Comparison of ENCODE assay signal across 8 mouse cellular contexts in genomic region chr4:148625010-148625409, GRCm38 (mm10). TPM values are rescaled to one million over a fixed set of nuclear protein-coding genes. Genes with fewer than 3 reads are reported as not detected.
DNase-seq lines count a peak whose midpoint lies in the region; ATAC-seq and TF ChIP-seq lines count a peak whose summit lies in the region.

No protein-coding gene starts in this region.

- H3K27ac ChIP-seq in liver, adult 2 months (replicated peaks; ENCODE audit: insufficient read depth, low read depth, low read length): no peak overlapping the region
- H3K27ac ChIP-seq in embryonic facial prominence, embryonic 15.5 days (replicated peaks): no peak overlapping the region
- no peak overlapping the region for H3K27ac ChIP-seq in limb, embryonic 11.5 days (replicated peaks; ENCODE audit: low read depth, low read length)
- no peak overlapping the region for H3K27ac ChIP-seq in neural tube, embryonic 15.5 days (replicated peaks)

- ATAC-seq in embryonic facial prominence, embryonic 15.5 days (ENCODE audit: insufficient number of reproducible peaks, low FRiP score, low TSS enrichment, low read depth): no peak
- no peak for ATAC-seq in limb, embryonic 11.5 days (ENCODE audit: insufficient number of reproducible peaks, low FRiP score, low TSS enrichment, low read depth)
- ATAC-seq in neural tube, embryonic 15.5 days (ENCODE audit: low FRiP score): no peak

- peak overlapping the region; percentile 75 for H3K4me2 ChIP-seq in embryonic facial prominence, embryonic 15.5 days (replicated peaks)
- peak overlapping the region; percentile 28 for H3K4me2 ChIP-seq in limb, embryonic 11.5 days (ENCODE audit: low read depth, severe bottlenecking)
- H3K4me2 ChIP-seq in neural tube, embryonic 15.5 days: peak overlapping the region; percentile 95

- H3K9ac ChIP-seq in liver, adult 2 months (ENCODE audit: low read depth, low read length): peak overlapping the region; percentile 18; the same call in 1 of the 2 replicates
- no peak overlapping the region for H3K9ac ChIP-seq in embryonic facial prominence, embryonic 15.5 days
- no peak overlapping the region for H3K9ac ChIP-seq in limb, embryonic 11.5 days (ENCODE audit: low read length)
- H3K9ac ChIP-seq in neural tube, embryonic 15.5 days (replicated peaks): no peak overlapping the region

- H3K36me3 ChIP-seq in liver, adult 2 months (ENCODE audit: control insufficient read depth, insufficient read depth, low read length): peaks cover 34% of the 10 kb centered on the region
- peaks cover 46% of the 10 kb centered on the region for H3K36me3 ChIP-seq in embryonic facial prominence, embryonic 15.5 days
- H3K36me3 ChIP-seq in limb, embryonic 11.5 days (ENCODE audit: control insufficient read depth, insufficient read depth, low read length): peaks cover 28% of the 10 kb centered on the region
- H3K36me3 ChIP-seq in neural tube, embryonic 15.5 days: peaks cover 45% of the 10 kb centered on the region

- H3K79me2 ChIP-seq in liver, adult 2 months (ENCODE audit: control insufficient read depth, insufficient read depth, low read length): peaks cover 23% of the 10 kb centered on the region; the same call in 1 of the 2 replicates

- WGBS in liver, adult 2 months: 70% methylated on average over 10 of the region's 10 CpGs
- 72% methylated on average over 10 of the region's 10 CpGs for WGBS in embryonic facial prominence, embryonic 15.5 days
- 89% methylated on average over 10 of the region's 10 CpGs for WGBS in limb, embryonic 11.5 days
- WGBS in neural tube, embryonic 15.5 days: 83% methylated on average over 10 of the region's 10 CpGs

- H3K9me3 ChIP-seq in embryonic facial prominence, embryonic 15.5 days (replicated peaks): no peaks in the 10 kb centered on the region
- no peaks in the 10 kb centered on the region for H3K9me3 ChIP-seq in limb, embryonic 11.5 days (ENCODE audit: control insufficient read depth, low read length)
- no peaks in the 10 kb centered on the region for H3K9me3 ChIP-seq in neural tube, embryonic 15.5 days (replicated peaks)

- H3K27me3 ChIP-seq in liver, adult 2 months (ENCODE audit: control insufficient read depth, insufficient read depth, low read length): no peaks in the 10 kb centered on the region
- H3K27me3 ChIP-seq in embryonic facial prominence, embryonic 15.5 days: no peaks in the 10 kb centered on the region
- H3K27me3 ChIP-seq in limb, embryonic 11.5 days (ENCODE audit: control insufficient read depth, insufficient read depth, low read length): no peaks in the 10 kb centered on the region
- H3K27me3 ChIP-seq in neural tube, embryonic 15.5 days (replicated peaks): no peaks in the 10 kb centered on the region

- TF ChIP-seq CTCF in liver, adult 2 months (IDR thresholded peaks at IDR 0.05; ENCODE audit: low read depth, low read length): no peak

- no peak for DNase-seq in liver, adult 2 months (ENCODE audit: extremely low read depth, low read depth, low spot score)
- DNase-seq in liver: no peak
- no peak for DNase-seq in limb, embryonic 11.5 days (ENCODE audit: low spot score)
- no peak for DNase-seq in cerebellum, adult 18-20 months
- DNase-seq in right cerebral cortex, postnatal 4 days: no peak
- no peak for DNase-seq in frontal cortex, adult 2 months (ENCODE audit: extremely low spot score in 1 of 2, low spot score in 1 of 2)

- peaks cover 27% of the 10 kb centered on the region for H3K4me1 ChIP-seq in liver, adult 2 months (ENCODE audit: control insufficient read depth, insufficient read depth, low read length)
- peaks cover 22% of the 10 kb centered on the region for H3K4me1 ChIP-seq in embryonic facial prominence, embryonic 15.5 days
- H3K4me1 ChIP-seq in limb, embryonic 11.5 days (ENCODE audit: control insufficient read depth, insufficient read depth, low read length): no peaks in the 10 kb centered on the region; the same call in 1 of the 2 replicates
- peaks cover 29% of the 10 kb centered on the region for H3K4me1 ChIP-seq in neural tube, embryonic 15.5 days

- H3K4me3 ChIP-seq in liver, adult 2 months (ENCODE audit: insufficient read depth, low read depth, low read length): 0 out of 2 replicates have a peak overlapping the region, but pooled peaks have one; percentile 3
- peak overlapping the region; percentile 88 for H3K4me3 ChIP-seq in embryonic facial prominence, embryonic 15.5 days (replicated peaks)
- peak overlapping the region; percentile 16; the same call in 1 of the 2 replicates for H3K4me3 ChIP-seq in limb, embryonic 11.5 days (ENCODE audit: low read depth, low read length)
- no peak overlapping the region for H3K4me3 ChIP-seq in neural tube, embryonic 15.5 days (replicated peaks)

- TF ChIP-seq POLR2A in liver, adult 2 months (IDR thresholded peaks at IDR 0.05; ENCODE audit: extremely low read depth, insufficient read depth, low read length): no peak

RNA-seq across cellular contexts. Expression of gene Tardbp, which starts 1.8 kb away (rescaled TPM):
- total RNA-seq in liver, adult 2 months (2014; rRNA removed): 87.2 and 111 TPM in 2 replicates
- 33.2 and 33.4 TPM in 2 replicates for polyA plus RNA-seq in liver, adult 2 months (2012; rRNA removed)
- polyA plus RNA-seq in embryonic facial prominence, embryonic 15.5 days (2015; fragmentation: Nextera tagmentation; extraction: Ambion mirVana): 282 and 285 TPM in 2 replicates
- polyA plus RNA-seq in limb, embryonic 11.5 days (2014; fragmentation: Nextera tagmentation; extraction: Ambion mirVana): 198 and 237 TPM in 2 replicates
- 155 and 196 TPM in 2 replicates for polyA plus RNA-seq in neural tube, embryonic 15.5 days (2015; fragmentation: Nextera tagmentation; extraction: Ambion mirVana)
- polyA plus RNA-seq in frontal cortex, adult 2 months (2012; rRNA removed): 286 and 304 TPM in 2 replicates

RNA-seq across cellular contexts. Expression of gene Gm572, which starts 18.1 kb away (rescaled TPM):
- total RNA-seq in liver, adult 2 months (2014; rRNA removed): not detected in 2 replicates
- not detected in 2 replicates for polyA plus RNA-seq in liver, adult 2 months (2012; rRNA removed)
- not detected in 2 replicates for polyA plus RNA-seq in embryonic facial prominence, embryonic 15.5 days (2015; fragmentation: Nextera tagmentation; extraction: Ambion mirVana)
- not detected in 2 replicates for polyA plus RNA-seq in limb, embryonic 11.5 days (2014; fragmentation: Nextera tagmentation; extraction: Ambion mirVana)
- polyA plus RNA-seq in neural tube, embryonic 15.5 days (2015; fragmentation: Nextera tagmentation; extraction: Ambion mirVana): not detected in 2 replicates
- not detected in 2 replicates for polyA plus RNA-seq in frontal cortex, adult 2 months (2012; rRNA removed)

RNA-seq across cellular contexts. Expression of gene Masp2, which starts 22.7 kb away (rescaled TPM):
- total RNA-seq in liver, adult 2 months (2014; rRNA removed): 191 and 270 TPM in 2 replicates
- polyA plus RNA-seq in liver, adult 2 months (2012; rRNA removed): 712 and 829 TPM in 2 replicates
- 0.39 and 0.40 TPM in 2 replicates for polyA plus RNA-seq in embryonic facial prominence, embryonic 15.5 days (2015; fragmentation: Nextera tagmentation; extraction: Ambion mirVana)
- polyA plus RNA-seq in limb, embryonic 11.5 days (2014; fragmentation: Nextera tagmentation; extraction: Ambion mirVana): 0.16 TPM in 1 of 2 replicates, not detected in the other
- 1.3 and 1.6 TPM in 2 replicates for polyA plus RNA-seq in neural tube, embryonic 15.5 days (2015; fragmentation: Nextera tagmentation; extraction: Ambion mirVana)
- polyA plus RNA-seq in frontal cortex, adult 2 months (2012; rRNA removed): 3.5 and 3.6 TPM in 2 replicates

RNA-seq across cellular contexts. Expression of gene Srm, which starts 33.7 kb away (rescaled TPM):
- total RNA-seq in liver, adult 2 months (2014; rRNA removed): 11.1 and 14.7 TPM in 2 replicates
- polyA plus RNA-seq in liver, adult 2 months (2012; rRNA removed): 33.1 and 39.5 TPM in 2 replicates
- 242 and 249 TPM in 2 replicates for polyA plus RNA-seq in embryonic facial prominence, embryonic 15.5 days (2015; fragmentation: Nextera tagmentation; extraction: Ambion mirVana)
- polyA plus RNA-seq in limb, embryonic 11.5 days (2014; fragmentation: Nextera tagmentation; extraction: Ambion mirVana): 212 and 222 TPM in 2 replicates
- 198 and 210 TPM in 2 replicates for polyA plus RNA-seq in neural tube, embryonic 15.5 days (2015; fragmentation: Nextera tagmentation; extraction: Ambion mirVana)
- 75.6 and 87.9 TPM in 2 replicates for polyA plus RNA-seq in frontal cortex, adult 2 months (2012; rRNA removed)

Comparison
In these comparisons a context has a peak if more than half of its experiments do, and no peak if none do; other contexts are left out.
1. H3K4me2 ChIP-seq: peak in every context shown above with its lines; median percentile 95 in neural tube, embryonic 15.5 days; 75 in embryonic facial prominence, embryonic 15.5 days; 28 in limb, embryonic 11.5 days.
2. RNA of gene Masp2, which starts 22.7 kb away (polyA plus RNA-seq): 712 to 829 TPM in liver, adult 2 months; 3.5 to 3.6 TPM in frontal cortex, adult 2 months, 1.3 to 1.6 TPM in neural tube, embryonic 15.5 days, 0.39 to 0.40 TPM in embryonic facial prominence, embryonic 15.5 days and 0.16 TPM in limb, embryonic 11.5 days; every median in the first group is over 100 times any median in the second.